In the genomic region with DNA sequence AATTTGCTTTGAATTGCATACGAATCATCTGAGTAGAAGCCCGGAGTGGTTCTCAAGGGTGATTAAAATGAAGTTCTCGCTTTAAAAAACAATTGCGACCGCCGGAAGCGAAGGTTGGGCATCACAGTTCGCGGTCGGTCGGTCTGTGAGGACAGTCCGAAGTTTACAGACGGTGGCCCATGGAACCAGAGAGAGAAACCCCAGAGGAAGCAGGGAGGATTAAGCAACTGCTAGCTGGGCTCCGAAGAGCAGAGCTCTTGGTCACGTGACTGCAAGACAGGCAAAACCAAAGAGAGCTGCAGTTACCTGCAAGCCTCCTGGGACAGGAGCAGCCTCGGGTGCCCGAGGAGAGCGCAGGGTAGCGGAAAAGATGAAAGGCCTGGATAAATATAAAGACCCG, we compare ENCODE assay signal across 8 mouse cellular contexts.
DNase-seq lines count a peak whose midpoint lies in the region; ATAC-seq and TF ChIP-seq lines count a peak whose summit lies in the region.

No protein-coding gene starts in this region.

- H3K9me3 ChIP-seq in E14TG2a.4 (ENCODE audit: low read length): no peaks in the 10 kb centered on the region
- no peaks in the 10 kb centered on the region for H3K9me3 ChIP-seq in intestine, postnatal 0 days (ENCODE audit: control insufficient read depth)
- no peaks in the 10 kb centered on the region for H3K9me3 ChIP-seq in stomach, embryonic 16.5 days (replicated peaks; ENCODE audit: control insufficient read depth, low read length)

- H3K4me2 ChIP-seq in intestine, postnatal 0 days (replicated peaks; ENCODE audit: low read depth): peak overlapping the region; percentile 55
- peak overlapping the region; percentile 48 for H3K4me2 ChIP-seq in stomach, embryonic 16.5 days (ENCODE audit: low read depth, low read length)

- TF ChIP-seq POLR2A in lung, adult 2 months (IDR thresholded peaks at IDR 0.05; ENCODE audit: borderline replicate concordance, extremely low read depth, low read depth, low read length): no peak

- peak overlapping the region; percentile 45 for H3K4me3 ChIP-seq in E14TG2a.4 (replicated peaks; ENCODE audit: low read length)
- peak overlapping the region; percentile 24; the same call in 1 of the 2 replicates for H3K4me3 ChIP-seq in intestine, postnatal 0 days (ENCODE audit: low read depth, low read length)
- H3K4me3 ChIP-seq in lung, adult 2 months (replicated peaks; ENCODE audit: extremely low read depth, low read depth, low read length): no peak overlapping the region
- H3K4me3 ChIP-seq in stomach, embryonic 16.5 days (replicated peaks; ENCODE audit: low read length): peak overlapping the region; percentile 11

- TF ChIP-seq CTCF in E14TG2a.4 (conservative IDR thresholded peaks at IDR 0.05; ENCODE audit: low read length): no peak
- no peak for TF ChIP-seq CTCF in intestine, postnatal 0 days (IDR thresholded peaks at IDR 0.05; ENCODE audit: low read depth)
- TF ChIP-seq CTCF in lung, adult 2 months (IDR thresholded peaks at IDR 0.05; ENCODE audit: insufficient read depth, low read length): no peak

- no peak overlapping the region for H3K9ac ChIP-seq in intestine, postnatal 0 days (ENCODE audit: low read depth, low read length)
- H3K9ac ChIP-seq in stomach, embryonic 16.5 days (ENCODE audit: low read length): 0 out of 2 replicates have a peak overlapping the region, but pooled peaks have one; percentile 19

- peaks cover 16% of the 10 kb centered on the region for H3K4me1 ChIP-seq in E14TG2a.4 (replicated peaks; ENCODE audit: low read depth, low read length)
- H3K4me1 ChIP-seq in intestine, postnatal 0 days (replicated peaks; ENCODE audit: control insufficient read depth, insufficient read depth, low read length): no peaks in the 10 kb centered on the region
- no peaks in the 10 kb centered on the region; the same call in none of the 2 replicates for H3K4me1 ChIP-seq in lung, adult 2 months (ENCODE audit: control insufficient read depth, insufficient read depth, low read length)
- peaks cover 3% of the 10 kb centered on the region; the same call in 1 of the 2 replicates for H3K4me1 ChIP-seq in stomach, embryonic 16.5 days (ENCODE audit: control insufficient read depth, insufficient read depth, low read length)

- H3K36me3 ChIP-seq in E14TG2a.4 (ENCODE audit: insufficient read depth, low read length): no peaks in the 10 kb centered on the region
- H3K36me3 ChIP-seq in intestine, postnatal 0 days (ENCODE audit: control insufficient read depth, insufficient read depth): no peaks in the 10 kb centered on the region
- no peaks in the 10 kb centered on the region for H3K36me3 ChIP-seq in stomach, embryonic 16.5 days (ENCODE audit: control insufficient read depth, insufficient read depth, low read length)

- DNase-seq in embryo, embryonic 11 days: peak; percentile 60
- DNase-seq in lung, adult 2 months: peak; percentile 23
- DNase-seq in frontal cortex, postnatal 10 days (ENCODE audit: low spot score in 2 of 2): no peak
- no peak for DNase-seq in cerebellum, adult 9-11 months
- DNase-seq in Muller cell, postnatal 12 days (ENCODE audit: inconsistent ontology term): no peak

- WGBS in intestine, postnatal 0 days: 17% methylated on average over 20 of the region's 20 CpGs
- WGBS in lung, adult 2 months: 27% methylated on average over 20 of the region's 20 CpGs
- WGBS in stomach, embryonic 16.5 days: 16% methylated on average over 20 of the region's 20 CpGs

- ATAC-seq in intestine, postnatal 0 days: 0 out of 2 replicates have a peak, but pooled peaks have one; percentile 28
- peak; percentile 33; the same call in 1 of the 2 replicates for ATAC-seq in stomach, embryonic 16.5 days (ENCODE audit: insufficient read depth, low FRiP score)

- H3K27ac ChIP-seq in intestine, postnatal 0 days (ENCODE audit: low read depth, low read length): no peak overlapping the region
- no peak overlapping the region for H3K27ac ChIP-seq in stomach, embryonic 16.5 days (ENCODE audit: low read length)

- H3K27me3 ChIP-seq in E14TG2a.4 (ENCODE audit: insufficient read depth, low read length): peaks cover 58% of the 10 kb centered on the region
- no peaks in the 10 kb centered on the region for H3K27me3 ChIP-seq in intestine, postnatal 0 days (replicated peaks; ENCODE audit: control insufficient read depth, insufficient read depth, low read length)
- peaks cover 4% of the 10 kb centered on the region; the same call in 1 of the 2 replicates for H3K27me3 ChIP-seq in stomach, embryonic 16.5 days (ENCODE audit: control insufficient read depth, insufficient read depth, low read length)

Comparison
In these comparisons a context has a peak if more than half of its experiments do, and no peak if none do; other contexts are left out.
1. DNase-seq: peak in embryo, embryonic 11 days (single experiment) and lung, adult 2 months (single experiment); none in frontal cortex, postnatal 10 days (0 of 2), cerebellum, adult 9-11 months (single experiment) and Muller cell, postnatal 12 days (single experiment).